Mouse (Mus musculus) T-helper 1 cell (primary cell): ENCODE measurements around the gene Mdm1.
"Not testable (repeated sequence)": the region's sequence is repeated elsewhere in the genome, so short reads cannot be mapped to it uniquely, and the experiment has no call there.

Experiments used
- in situ Hi-C: fragments of 300-600 bp; cut with MboI, MseI; formaldehyde crosslinking; loops from one replicate; pipeline ENCODE4 v1.15.1; 2025; ENCODE audit warnings: high pct_unique_total_duplicates

Mdm1 gene

DNA sequence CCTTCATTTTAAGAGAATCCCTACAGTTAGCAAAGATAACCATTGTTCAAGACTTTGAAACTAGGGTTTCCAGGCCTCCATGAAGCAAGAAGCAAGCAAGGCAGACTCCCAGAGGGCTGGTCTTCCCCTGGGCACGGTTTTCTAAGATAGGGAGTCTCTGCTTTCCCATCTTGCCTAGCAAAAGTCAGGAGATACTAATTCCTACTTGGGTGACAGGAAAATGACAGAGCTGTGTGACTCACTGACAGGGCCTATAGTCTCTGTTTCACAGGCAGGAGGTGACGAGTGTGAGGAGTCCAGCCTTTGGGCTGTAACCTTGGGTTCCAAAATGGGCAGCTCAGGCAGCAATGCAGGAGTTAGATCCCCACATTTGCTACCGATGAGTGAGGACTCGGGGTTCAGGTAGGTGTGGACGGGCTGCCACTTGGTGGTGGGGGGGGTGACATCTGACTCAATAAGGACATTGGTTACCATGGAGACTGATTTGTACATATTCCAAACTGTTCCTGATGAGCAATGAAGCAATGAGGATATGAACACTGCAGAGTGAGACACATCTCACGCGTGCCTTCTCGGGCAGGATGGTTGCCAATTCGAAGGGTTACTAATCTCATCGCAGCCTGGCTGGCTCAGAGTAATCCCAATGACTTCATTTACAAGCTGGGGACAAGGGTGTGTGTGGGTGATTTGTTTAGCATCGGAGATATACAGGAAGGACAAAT lies 19.0 kb upstream of the Mdm1 start:
- in situ Hi-C loops = loop anchor here (10.0 kb wide), 1 partner anchor 388 kb away; no protein-coding TSS in a partner anchor

DNA sequence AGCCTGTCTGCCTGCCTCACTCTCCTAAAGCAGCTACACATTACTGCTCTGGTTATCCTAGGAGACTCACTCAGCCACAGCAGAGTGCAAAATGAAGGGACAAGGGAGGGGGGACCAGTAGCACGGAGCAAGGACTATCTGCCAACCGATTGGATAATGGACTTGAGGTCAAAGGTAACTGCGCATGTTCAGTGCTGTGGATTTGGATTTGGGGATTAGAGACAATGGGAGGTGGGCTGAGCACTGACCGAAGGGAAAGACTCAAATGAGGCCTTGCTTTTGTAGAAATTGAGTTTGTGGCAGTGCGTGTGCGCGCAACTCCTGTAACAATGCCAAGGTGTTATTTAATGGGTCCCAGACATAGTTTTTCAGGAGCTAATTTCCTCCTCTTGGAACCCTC lies 16.4 kb upstream of the Mdm1 start:
- in situ Hi-C loops = loop anchor here (5.0 to 10.0 kb wide), 2 partner anchors 308 to 390 kb away; no protein-coding TSS in a partner anchor

- in situ Hi-C loops = loop anchor here (5.0 to 10.0 kb wide), 2 partner anchors 309 to 391 kb away; no protein-coding TSS in a partner anchor
Measured at GRCm38 (mm10) chr10:118125776-118126445, 15.7 kb upstream of the Mdm1 start.

GRCm38 (mm10) chr10:118129001-118129682 lies 12.5 kb upstream of the Mdm1 start:
- in situ Hi-C loops = loop anchor here (5.0 to 10.0 kb wide), 2 partner anchors 312 to 394 kb away; no protein-coding TSS in a partner anchor

DNA sequence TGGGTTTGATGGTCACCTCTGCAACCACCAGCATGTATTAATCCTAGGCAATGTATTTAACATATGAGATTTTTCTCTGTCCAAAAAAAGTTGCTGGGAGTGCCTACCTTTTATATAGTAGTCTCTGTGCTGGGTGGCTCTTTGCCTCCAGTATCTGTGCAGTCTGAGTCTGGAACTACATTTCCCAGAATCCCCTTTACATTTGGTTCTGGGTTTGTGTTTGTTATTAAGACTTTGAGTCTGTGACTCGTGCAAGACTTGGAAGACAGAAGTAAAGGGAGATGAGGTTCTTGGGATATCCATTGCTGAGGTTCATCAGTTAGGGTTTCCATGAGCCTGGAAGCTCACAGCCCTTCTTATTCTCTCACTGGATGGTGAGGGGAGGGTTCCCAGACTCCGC lies 11.6 kb upstream of the Mdm1 start:
- in situ Hi-C loops = no loop called here

DNA sequence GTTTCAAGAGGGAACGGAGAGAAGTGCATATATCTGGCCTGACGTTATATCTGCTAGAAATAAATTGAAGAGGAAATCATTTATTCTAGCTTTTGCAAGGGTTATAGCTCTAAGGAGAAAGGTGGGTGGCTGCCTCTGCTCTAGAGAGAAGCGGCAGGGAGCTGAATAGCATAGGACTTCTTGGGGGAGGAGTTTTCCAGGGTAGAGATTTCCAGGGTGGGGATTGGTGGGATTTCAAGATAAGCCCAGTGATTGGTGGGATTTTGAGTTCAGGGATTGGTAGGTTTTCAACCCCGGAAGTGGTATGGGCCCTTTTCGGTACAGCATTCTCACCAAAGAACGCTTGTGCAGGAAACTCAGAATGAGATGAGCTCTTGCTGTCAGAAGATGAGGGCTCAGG lies 8.6 kb upstream of the Mdm1 start:
- in situ Hi-C loops = no loop called here

DNA sequence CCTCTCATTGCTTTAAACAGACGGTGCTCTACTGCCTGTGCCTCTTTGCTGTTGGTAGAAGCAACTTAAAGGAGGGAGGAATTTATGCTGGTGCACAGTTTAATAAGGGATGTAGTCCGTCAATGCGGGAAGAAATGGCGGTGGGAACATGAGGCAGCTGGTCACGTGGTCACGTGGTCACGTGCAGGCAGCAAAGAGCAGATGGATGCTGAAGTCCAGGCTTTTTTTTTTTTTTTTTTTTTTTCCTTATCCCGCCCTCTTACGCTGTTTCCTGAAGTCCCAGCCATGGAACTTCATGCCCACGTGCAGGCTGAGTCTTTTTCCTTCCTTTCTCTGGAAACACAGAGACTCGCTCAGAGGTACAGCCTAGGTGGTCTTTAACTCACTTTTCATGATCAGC lies 3.1 kb upstream of the Mdm1 start:
- in situ Hi-C loops = no loop called here

GRCm38 (mm10) chr10:118139837-118140570 lies 1.6 kb upstream of the Mdm1 start:
- in situ Hi-C loops = no loop called here

DNA sequence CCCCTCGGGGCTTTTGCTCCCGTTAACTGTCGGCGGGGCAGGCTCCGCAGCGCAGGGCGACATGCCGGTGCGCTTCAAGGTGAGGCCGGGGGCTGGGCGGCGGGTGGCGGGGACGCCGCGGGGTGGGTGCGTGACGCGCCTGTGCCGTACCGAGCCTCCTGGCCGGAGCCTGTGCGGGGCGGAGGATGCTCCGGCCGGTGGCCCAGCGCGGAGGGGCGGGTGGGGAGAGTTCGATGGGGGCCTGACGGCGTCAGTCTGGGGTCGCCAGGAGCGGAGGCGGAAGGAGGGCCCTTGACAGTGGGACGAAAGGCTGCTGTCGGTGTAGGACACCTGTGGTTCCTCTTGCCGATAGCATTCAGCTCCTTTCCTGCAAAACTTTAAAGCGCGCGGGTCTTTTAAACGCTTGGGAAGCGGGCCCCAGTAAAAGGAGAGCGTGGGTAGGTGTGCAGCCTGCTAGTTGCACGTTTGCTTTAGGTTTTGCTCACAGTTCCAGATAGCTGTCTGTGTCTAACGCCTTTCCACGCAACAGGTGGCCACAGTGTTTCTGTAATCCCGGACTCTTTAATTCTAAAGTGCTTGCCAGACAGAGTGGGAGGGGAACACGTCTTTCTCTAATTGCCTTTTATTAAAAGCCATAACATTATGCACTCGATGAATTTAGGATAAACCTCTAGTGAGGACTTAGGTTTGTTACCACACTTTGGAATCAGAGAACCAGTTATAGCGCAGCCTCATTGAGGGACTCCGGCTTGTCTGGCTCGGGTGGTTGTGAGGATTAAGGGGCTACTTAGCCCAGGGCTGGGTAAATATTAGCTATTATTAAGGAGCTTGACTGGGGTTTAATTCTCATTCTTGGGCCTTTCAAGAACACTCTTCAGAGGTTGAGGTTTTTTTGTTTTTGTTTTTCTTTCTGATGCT lies 532 bp downstream of the Mdm1 start:
- in situ Hi-C loops = no loop called here

DNA sequence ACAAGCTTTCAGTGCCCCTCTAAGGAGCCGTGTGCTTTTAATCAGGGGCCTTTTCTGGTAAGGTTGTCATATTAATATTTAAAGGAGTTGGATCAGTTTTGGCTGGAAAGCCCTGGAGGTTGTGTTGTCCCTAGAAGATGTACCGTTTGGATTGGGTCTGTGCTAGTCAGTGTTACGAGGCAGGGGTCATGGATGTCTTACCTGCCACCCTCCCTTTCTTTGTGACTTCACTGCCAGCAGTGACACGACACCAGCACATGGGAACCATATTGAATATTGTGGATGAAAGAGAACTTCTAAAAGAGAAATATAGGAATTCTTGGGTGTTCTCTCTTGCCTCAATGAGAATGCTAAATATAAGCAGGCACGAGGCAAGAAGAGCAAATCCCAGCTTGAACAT lies 7.8 kb downstream of the Mdm1 start:
- in situ Hi-C loops = no loop called here

- in situ Hi-C loops = no loop called here
Measured at GRCm38 (mm10) chr10:118150866-118151265, 9.3 kb downstream of the Mdm1 start.

GRCm38 (mm10) chr10:118155932-118156331 lies 14.3 kb downstream of the Mdm1 start:
- in situ Hi-C loops = loop anchor here (5.0 kb wide), 1 partner anchor 216 kb away; no protein-coding TSS in a partner anchor

DNA sequence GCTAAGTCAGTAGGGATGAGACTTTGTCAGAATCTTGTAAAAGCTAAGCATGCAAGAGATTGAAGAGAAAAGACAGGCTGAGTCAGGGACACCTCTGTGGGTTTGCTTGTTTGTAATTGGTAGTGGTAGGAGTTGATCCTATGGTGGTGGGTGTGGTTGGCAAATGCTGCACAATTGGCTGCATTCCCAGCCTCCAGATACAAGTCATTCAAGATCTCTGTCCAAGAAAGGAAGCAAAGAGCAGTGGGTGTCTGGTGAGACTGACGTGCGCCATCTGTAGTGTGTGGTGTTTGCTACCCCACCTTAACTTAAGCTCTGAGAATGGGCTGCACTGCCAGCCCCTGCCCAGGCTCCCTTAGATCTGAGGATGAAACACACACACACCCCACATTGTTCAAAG lies 19.5 kb downstream of the Mdm1 start:
- in situ Hi-C loops = loop anchor here (5.0 kb wide), 1 partner anchor 381 kb away; no protein-coding TSS in a partner anchor

DNA sequence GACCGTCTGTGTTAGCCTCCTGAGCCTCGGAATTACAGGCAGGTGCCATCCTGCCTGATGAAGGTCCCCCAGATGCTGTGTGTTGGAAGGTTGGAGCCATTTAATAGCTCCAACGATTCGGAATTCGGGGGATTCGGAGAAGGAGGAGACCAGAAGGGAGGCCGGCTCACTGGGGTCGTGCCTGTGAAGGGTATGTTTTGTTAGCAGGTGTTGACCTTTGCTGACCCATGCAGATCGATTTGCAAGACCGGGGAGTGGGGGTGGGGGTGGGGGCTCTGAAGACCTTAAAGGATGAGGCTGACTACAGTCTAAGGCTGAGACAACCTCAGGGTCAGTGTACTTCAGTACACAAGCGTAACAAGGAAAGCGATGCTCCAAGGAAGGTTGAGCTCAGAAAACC lies 27.6 kb downstream of the Mdm1 start:
- in situ Hi-C loops = no loop called here

DNA sequence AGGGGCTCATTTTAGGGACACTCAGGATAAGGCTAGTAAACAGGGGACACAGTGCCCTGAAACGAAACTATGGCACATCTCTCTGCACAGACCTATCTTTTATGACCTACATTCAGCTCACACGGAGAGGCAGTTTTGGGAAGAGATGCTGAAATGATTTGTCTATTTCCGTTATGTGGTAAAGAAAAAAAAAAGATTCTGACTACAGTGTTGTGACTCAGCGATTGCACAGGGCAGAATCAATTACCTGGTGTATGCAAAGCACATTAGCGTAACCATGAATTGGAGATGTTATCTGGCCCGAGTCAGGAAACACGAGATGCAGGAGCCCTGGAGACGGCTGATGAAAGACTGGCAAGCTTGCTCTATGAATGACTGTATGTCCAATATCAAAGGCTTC lies 30.8 kb downstream of the Mdm1 start:
- in situ Hi-C loops = no loop called here

DNA sequence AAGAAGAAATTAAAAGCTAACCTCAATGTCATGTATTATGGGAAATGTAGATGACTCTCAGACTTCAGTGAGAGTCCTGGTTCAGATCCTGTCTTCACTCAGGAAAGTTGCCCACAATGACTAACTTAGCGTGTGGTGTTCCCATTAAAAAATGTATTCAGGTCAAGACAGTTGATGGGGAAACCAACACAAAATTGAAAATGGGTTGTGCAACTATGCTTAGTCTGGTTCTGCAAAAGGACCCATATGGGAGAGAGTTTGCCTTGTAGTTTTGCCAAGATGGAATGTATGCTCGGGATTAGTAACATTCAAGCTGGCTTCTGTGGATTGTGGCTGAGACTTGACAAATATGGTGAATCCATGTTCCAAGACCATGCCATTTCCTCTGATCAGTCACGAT lies 31.3 kb downstream of the Mdm1 start:
- in situ Hi-C loops = no loop called here

DNA sequence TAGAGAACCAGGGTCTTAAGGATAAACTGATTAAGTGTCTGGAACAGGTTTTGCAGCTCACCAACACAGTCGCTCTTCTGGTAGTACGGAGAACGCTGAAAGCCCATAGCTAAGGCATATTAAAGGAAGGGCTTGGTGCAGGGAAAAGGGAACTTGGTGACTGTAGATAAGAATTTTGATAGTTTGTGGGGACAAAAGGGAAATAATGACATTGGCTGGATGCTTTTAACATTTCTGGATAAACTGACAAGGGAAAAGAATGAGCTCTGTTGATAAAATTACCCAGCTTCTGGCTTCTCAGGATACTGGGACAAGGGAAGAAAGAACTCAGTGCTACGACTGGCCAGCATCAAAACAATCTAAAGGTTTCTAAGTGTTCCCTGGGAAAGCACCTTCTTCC lies 33.9 kb downstream of the Mdm1 start:
- in situ Hi-C loops = not testable (repeated sequence)

DNA sequence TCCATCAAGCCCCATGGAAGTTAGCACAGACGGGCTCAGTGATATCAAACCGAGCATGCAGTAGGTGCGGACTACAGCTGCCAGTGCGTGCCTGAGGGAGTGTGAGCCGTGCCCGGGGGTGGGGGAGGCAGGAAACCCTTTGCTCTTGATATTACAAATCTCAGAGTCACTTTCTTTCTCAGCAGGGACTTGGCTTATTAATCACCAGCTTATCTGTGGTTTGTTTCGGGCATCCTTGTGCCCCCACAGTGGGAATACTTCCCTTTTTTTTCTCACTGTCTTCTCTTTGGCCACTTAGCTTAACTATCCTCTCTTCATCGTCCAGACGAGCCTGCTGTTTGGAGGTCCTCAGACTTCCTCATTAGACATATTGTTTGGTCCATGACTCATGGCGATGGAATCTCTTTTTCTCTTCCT lies 37.1 kb downstream of the Mdm1 start:
- in situ Hi-C loops = no loop called here

DNA sequence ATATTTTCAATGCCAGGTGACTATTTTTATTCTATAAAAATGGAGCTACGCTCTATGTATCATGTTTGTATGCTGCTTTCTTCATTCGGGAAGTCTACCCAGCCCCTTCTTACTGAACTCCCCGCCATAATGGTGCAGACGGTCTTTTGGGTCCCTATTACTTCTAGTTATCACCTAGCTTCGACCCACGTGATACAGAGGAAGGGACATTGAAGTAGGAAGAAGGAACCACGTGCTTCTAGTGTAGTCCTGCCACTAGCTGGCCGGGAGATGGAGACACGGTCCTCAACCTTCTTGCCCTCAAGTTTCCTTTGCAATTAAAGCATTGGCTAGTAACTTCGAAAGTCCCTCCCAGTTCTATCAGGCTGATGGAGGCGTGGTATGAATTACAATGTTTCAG lies 37.7 kb downstream of the Mdm1 start:
- in situ Hi-C loops = no loop called here

GRCm38 (mm10) chr10:118195150-118195549 lies 53.5 kb downstream of the Mdm1 start:
- in situ Hi-C loops = not testable (repeated sequence)

DNA sequence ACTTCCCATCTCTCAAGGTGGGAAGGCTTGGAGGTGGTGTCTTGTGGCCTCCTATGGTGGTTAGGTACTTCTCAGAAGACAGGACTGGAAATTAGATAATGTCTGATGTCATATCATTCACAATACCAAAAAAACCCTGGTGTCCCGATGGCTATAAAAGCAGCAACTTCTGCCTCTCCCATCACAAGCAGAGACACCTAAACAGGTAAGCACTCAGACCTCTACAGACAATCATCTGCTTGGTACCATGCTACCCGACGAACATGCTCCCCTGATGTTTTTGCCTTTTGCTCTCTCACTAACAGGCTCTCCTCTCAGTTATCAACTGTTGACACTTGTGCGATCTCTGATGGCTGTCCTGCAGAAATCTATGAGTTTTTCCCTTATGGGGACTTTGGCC lies 63.0 kb downstream of the Mdm1 start, which contains the start of gene Il22:
TSS of gene Il22 (plus strand) at position 301 of the 400 bp plus-strand sequence.
- in situ Hi-C loops = loop anchor here (5.0 kb wide), 1 partner anchor 88 kb away; no protein-coding TSS in a partner anchor
